Mouse (Mus musculus) midbrain, postnatal 0 days (tissue): Measurements from ENCODE around the gene Gm3448. TPM values are rescaled to one million over a fixed set of nuclear protein-coding genes. Genes with fewer than 3 reads are reported as not detected.
"Not testable (repeated sequence)": the region's sequence is repeated elsewhere in the genome, so short reads cannot be mapped to it uniquely, and the experiment has no call there.

ENCODE experiments used
- ATAC-seq: fragments of 200-750 bp; cut with Nextera tagmentation; 2 replicates; pipeline ENCODE4 v1.8.0; 2017; ENCODE audit warnings: moderate number of reproducible peaks, mild to moderate bottlenecking, moderate TSS enrichment, moderate library complexity; ENCODE audit not compliant: low FRiP score
- DNase-seq: peaks from one replicate; pipeline ENCODE4 v3.0.0-alpha.2; 2015; ENCODE audit warnings: low spot score
- H3K27ac ChIP-seq: fragments of 300-500 bp; sonication (generic); 2 replicates; pipeline ENCODE4 v1.5.1; 2014; ENCODE audit warnings: low read depth, mild to moderate bottlenecking, low read length, mixed read lengths
- H3K27me3 ChIP-seq: fragments of 300-500 bp; sonication (generic); 2 replicates; pipeline ENCODE4 v1.6.1; 2014; ENCODE audit warnings: low read length, control low read depth, mixed read lengths; ENCODE audit not compliant: insufficient read depth
- H3K36me3 ChIP-seq: fragments of 300-500 bp; sonication (generic); 2 replicates; pipeline ENCODE4 v1.6.1; 2014; ENCODE audit warnings: low read length, control low read depth, mixed read lengths; ENCODE audit not compliant: insufficient read depth
- H3K4me1 ChIP-seq: fragments of 300-500 bp; sonication (generic); 2 replicates; pipeline ENCODE4 v1.6.1; 2014; ENCODE audit warnings: mild to moderate bottlenecking, control low read depth, antibody characterized with exemption, low read length, mixed read lengths; ENCODE audit not compliant: insufficient read depth
- H3K4me2 ChIP-seq: fragments of 300-500 bp; sonication (generic); 2 replicates; pipeline ENCODE4 v1.6.1; 2014; ENCODE audit warnings: low read depth, mild to moderate bottlenecking, low read length, mixed read lengths; ENCODE audit not compliant: poor library complexity, severe bottlenecking
- H3K4me3 ChIP-seq: fragments of 300-500 bp; sonication (generic); 2 replicates; pipeline ENCODE4 v1.5.1; 2014; ENCODE audit warnings: low read depth, mild to moderate bottlenecking, low read length, moderate library complexity
- H3K9ac ChIP-seq: fragments of 300-500 bp; sonication (generic); replicated peaks from 2 replicates; pipeline ENCODE4 v1.6.1; 2014; ENCODE audit warnings: mild to moderate bottlenecking, low read length, moderate library complexity, mixed read lengths; ENCODE audit not compliant: poor library complexity, severe bottlenecking
- H3K9me3 ChIP-seq: fragments of 300-500 bp; sonication (generic); 2 replicates; pipeline ENCODE4 v1.6.1; 2016; ENCODE audit warnings: low read length, control low read depth
- CTCF ChIP-seq: IDR thresholded peaks from 2 replicates; pipeline ENCODE4 v1.5.1; 2016; ENCODE audit warnings: antibody characterized with exemption, mild to moderate bottlenecking
- WGBS: fragments of 180-500 bp; shearing (Covaris S2); extraction: QIAGEN DNeasy Blood & Tissue Kit; methylation state at CpG from one replicate; pipeline ENCODE4 v1.1.7; 2014; 5-methylcytosine and 5-hydroxymethylcytosine counted together
- polyA plus RNA-seq: library from polyadenylated mRNA; unstranded; fragments of >200 nt; fragmentation: Nextera tagmentation; extraction: Ambion mirVana; gene quantifications from 2 replicates; pipeline ENCODE4 v1.2.1, GENCODE M21; 2015
- total RNA-seq: library from RNA; depleted of rRNA; stranded (reverse); fragments of >200 nt; gene quantifications from 2 replicates; pipeline ENCODE4 v1.2.3, GENCODE M21; 2014

The Gm3448 gene
- total and polyA plus RNA-seq, 2 experiments from 2014 or later, result 0.99 to 3.1 TPM

DNA sequence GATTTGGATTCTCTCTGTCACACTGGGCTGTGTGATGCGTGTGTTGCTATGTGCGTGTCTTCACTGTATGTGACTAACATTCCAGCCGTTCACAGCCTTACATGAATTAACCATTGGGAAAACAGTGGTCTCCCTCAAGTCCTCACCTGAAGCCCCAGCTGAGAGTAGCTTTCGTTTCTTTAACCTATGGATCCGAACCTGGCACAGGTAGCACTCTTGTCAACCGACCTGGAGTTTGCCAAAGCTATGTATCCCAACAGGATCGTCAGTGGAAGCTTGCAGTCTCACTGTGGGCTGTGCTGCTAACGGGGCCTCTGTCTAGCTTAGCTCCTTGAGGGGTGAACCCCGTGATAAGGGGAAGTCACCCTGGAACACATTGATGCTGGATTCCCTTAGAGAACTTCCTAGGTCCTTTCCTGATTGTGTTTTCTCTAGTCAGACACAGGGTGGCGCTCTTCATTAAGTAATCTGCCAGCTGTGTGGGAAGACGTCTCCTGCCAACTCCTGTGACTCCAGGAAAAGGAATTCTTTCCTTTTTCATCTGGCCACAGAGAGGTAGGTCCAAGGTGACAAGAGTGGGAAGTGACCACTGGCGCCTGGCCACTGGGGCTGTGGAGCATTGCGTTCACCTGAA is 24.2 kb upstream of the Gm3448 start:
- Histone ChIP-seq H3K27ac (peak overlapping the region; percentile 44; the same call in 1 of the 2 replicates), H3K9ac (peak overlapping the region; percentile 29; the same call in 1 of the 2 replicates), H3K9me3 (no peaks in the 10 kb centered on the region), H3K4me3 (no peak overlapping the region), H3K4me1 (0 out of 2 replicates have a peak, but pooled peaks cover 5% of the 10 kb centered on the region), H3K36me3 (peaks cover 19% of the 10 kb centered on the region; the same call in 1 of the 2 replicates), H3K27me3 (no peaks in the 10 kb centered on the region), H3K4me2 (peak overlapping the region; percentile 39)
- peak; percentile 88 for TF ChIP-seq CTCF
- ATAC-seq (peak; percentile 71), DNase-seq (peak; percentile 90)
- 40% methylated on average over 13 of the region's 13 CpGs for WGBS

DNA sequence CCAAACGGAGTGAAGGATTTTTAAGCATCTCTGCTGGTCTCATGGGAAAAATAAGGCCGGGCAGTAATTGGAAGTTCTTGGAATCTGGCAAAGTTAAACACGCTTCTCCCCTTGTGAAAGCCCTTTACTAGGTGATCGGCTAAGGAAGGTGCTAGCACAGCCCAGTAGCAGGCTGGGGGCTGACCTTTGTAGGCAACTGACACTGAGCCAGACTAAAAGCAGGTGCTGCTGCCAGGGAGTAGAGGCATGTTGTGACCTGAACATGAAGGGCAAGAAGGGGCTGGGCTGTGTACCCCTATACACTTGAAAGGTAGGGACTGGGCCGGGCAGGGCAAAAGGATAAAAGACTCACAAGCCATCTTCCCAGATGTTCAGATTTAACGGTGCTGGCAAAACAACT is 19.0 kb upstream of the Gm3448 start:
- H3K4me1 ChIP-seq, result no peaks in the 10 kb centered on the region
- H3K27ac ChIP-seq, result no peak overlapping the region
- H3K9me3 ChIP-seq, result no peaks in the 10 kb centered on the region
- H3K4me2 ChIP-seq, result no peak overlapping the region
- H3K4me3 ChIP-seq, result no peak overlapping the region
- H3K27me3 ChIP-seq, result no peaks in the 10 kb centered on the region
- whole genome bisulfite sequencing, result 94% methylated on average over 6 of the region's 6 CpGs
- no peak overlapping the region for H3K9ac ChIP-seq
- TF ChIP-seq CTCF, result no peak
- H3K36me3 ChIP-seq, result peaks cover 56% of the 10 kb centered on the region
- ATAC-seq, result no peak
- DNase-seq, result no peak

- no peaks in the 10 kb centered on the region for H3K27me3 ChIP-seq
- H3K4me2 ChIP-seq, result no peak overlapping the region
- no peak for DNase-seq
- no peak for ATAC-seq
- WGBS, result 94% methylated on average over 14 of the region's 14 CpGs
- no peak overlapping the region for H3K9ac ChIP-seq
- H3K4me3 ChIP-seq, result no peak overlapping the region
- H3K4me1 ChIP-seq, result no peaks in the 10 kb centered on the region
- H3K36me3 ChIP-seq, result peaks cover 56% of the 10 kb centered on the region
- TF ChIP-seq CTCF, result no peak
- H3K9me3 ChIP-seq, result no peaks in the 10 kb centered on the region
- no peak overlapping the region for H3K27ac ChIP-seq
These were observed 18.3 kb upstream of the Gm3448 start for GRCm38 (mm10) chr17:15059646-15060045.

DNA sequence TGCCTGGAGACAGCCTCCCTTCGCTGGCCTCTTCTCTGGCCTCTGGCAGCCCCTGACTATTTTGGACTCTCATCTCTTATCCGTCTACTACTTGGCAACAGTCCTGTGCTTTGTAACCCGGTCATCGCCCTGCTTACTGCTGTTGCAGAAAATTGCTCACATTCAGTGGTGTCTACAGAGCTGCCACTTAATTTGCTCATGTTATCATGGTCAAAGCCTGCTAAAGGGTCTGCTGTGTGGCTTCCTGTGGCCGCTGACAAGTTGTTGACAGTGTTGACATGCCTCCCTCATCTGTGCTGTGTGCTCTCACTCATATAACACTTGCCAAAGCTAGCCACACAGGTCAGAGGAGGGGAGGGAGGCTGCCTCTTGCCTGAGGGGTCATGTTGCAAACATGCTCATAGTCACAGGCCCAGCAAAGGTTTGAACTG is 16.8 kb upstream of the Gm3448 start:
- DNase-seq (no peak), ATAC-seq (no peak)
- no peak for TF ChIP-seq CTCF
- Histone ChIP-seq H3K4me1 (no peaks in the 10 kb centered on the region), H3K36me3 (peaks cover 48% of the 10 kb centered on the region), H3K4me3 (no peak overlapping the region), H3K9ac (no peak overlapping the region), H3K9me3 (no peaks in the 10 kb centered on the region), H3K4me2 (no peak overlapping the region), H3K27me3 (no peaks in the 10 kb centered on the region), H3K27ac (no peak overlapping the region)
- 92% methylated on average over 5 of the region's 5 CpGs for WGBS

DNA sequence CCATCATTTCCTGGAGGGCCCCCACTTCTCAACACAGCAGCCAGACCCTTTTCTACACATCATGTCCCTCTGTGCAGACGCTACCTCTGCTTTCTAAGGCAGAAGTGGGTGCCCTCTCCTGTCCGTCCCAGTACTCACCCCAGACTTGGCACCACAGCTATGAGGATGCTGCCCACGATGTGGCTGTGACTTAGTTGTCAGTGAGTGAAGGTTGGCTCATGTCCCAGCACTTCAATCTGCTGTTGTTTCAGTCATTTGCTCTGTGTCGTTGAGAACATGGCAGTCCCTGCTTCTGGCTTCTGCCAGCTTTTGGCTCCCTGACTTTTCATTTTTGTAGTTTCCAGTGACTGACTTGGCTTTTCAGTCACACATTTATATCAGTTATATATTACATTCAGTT is 14.6 kb upstream of the Gm3448 start:
- H3K36me3 ChIP-seq, result peaks cover 38% of the 10 kb centered on the region
- no peaks in the 10 kb centered on the region for H3K9me3 ChIP-seq
- H3K4me3 ChIP-seq, result no peak overlapping the region
- TF ChIP-seq CTCF, result no peak
- H3K4me2 ChIP-seq, result no peak overlapping the region
- WGBS, result 88% methylated on average over 4 of the region's 4 CpGs
- no peaks in the 10 kb centered on the region for H3K4me1 ChIP-seq
- no peak overlapping the region for H3K9ac ChIP-seq
- no peak overlapping the region for H3K27ac ChIP-seq
- H3K27me3 ChIP-seq, result no peaks in the 10 kb centered on the region
- DNase-seq, result no peak
- ATAC-seq, result no peak

DNA sequence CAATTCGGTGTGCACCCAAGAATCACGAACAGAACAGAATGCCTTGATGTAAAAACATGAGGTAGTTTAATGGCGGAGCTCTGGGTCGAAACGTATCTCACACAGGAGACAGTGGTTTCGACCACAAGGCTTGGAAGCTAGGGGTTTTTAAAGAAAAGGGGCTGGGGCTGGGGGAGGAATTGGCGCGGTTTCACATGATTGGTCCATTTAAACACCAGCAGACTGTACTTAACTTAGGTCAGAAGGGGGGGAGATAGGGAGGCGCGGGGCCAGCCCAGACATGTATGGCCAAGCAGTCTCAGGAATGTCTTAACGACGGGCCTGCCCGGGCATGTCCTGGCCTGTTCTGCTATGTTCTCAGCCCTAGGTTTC is 12.5 kb upstream of the Gm3448 start:
- not testable (repeated sequence) for H3K27me3 ChIP-seq, H3K9me3 ChIP-seq, H3K4me2 ChIP-seq, DNase-seq, H3K4me3 ChIP-seq, H3K27ac ChIP-seq, H3K4me1 ChIP-seq, ATAC-seq, H3K9ac ChIP-seq
- peaks cover 22% of the 10 kb centered on the region for H3K36me3 ChIP-seq
- 90% methylated on average over 12 of the region's 13 CpGs for WGBS

- not testable (repeated sequence) for H3K27me3 ChIP-seq, DNase-seq, H3K27ac ChIP-seq, ATAC-seq, H3K9ac ChIP-seq, H3K4me2 ChIP-seq, H3K4me1 ChIP-seq, H3K9me3 ChIP-seq, H3K4me3 ChIP-seq
- peaks cover 18% of the 10 kb centered on the region for H3K36me3 ChIP-seq
- 92% methylated on average over 5 of the region's 8 CpGs for WGBS
These were observed 12.0 kb upstream of the Gm3448 start for GRCm38 (mm10) chr17:15053183-15053828.

DNA sequence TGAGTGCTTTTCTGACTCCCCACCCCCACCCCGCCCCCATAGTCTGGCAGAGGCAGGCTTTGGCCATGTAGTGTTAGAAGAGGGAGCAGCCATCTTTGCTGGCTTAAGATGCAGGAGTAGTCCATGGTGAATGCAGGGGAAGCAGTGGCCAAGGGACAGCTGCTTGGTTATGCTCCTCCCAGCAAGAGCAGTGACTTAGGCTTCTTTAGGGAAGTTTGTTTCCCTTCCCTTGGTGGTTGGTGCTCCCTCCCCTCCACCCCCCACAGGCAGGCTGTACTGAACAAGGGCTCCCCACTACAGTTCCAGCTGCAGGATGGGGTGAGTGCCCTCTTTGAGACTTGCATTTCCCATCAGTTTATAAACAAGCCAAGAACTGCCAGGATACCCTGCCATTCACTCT is 11.4 kb upstream of the Gm3448 start:
- not testable (repeated sequence) for H3K4me1 ChIP-seq, H3K4me2 ChIP-seq, H3K9me3 ChIP-seq, H3K27me3 ChIP-seq, ATAC-seq, H3K4me3 ChIP-seq, DNase-seq, H3K27ac ChIP-seq, H3K9ac ChIP-seq
- H3K36me3 ChIP-seq, result peaks cover 12% of the 10 kb centered on the region
- WGBS, result 50% methylated on average over 1 of the region's 1 CpGs
